10 mouse cellular contexts compared by ENCODE assay signal in the genomic region with DNA sequence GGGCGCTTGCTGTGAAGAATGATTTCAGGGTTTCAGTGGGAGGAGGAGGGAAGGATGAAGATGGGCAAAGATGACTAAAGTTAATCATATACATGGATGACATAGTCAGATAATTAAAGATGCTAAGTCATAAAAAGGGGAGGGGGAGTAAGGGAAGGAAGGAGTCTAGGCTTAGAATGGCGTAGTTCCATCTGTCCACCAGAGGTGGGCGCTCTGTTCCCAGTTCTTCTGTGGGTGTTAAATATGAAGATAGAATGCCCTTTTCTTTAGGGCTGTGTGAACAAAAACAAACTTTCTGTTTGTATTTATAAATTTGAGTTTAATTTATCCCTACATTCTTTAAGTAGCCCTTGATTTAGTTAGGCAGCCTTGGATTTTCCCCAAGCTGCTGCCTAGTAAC. TPM values are rescaled to one million over a fixed set of nuclear protein-coding genes. Genes with fewer than 3 reads are reported as not detected.
DNase-seq lines count a peak whose midpoint lies in the region; ATAC-seq and TF ChIP-seq lines count a peak whose summit lies in the region.
"Had no signal": no experiment of that assay in that cellular context is flagged by ENCODE, and none has a peak within 500 bp of the region (broad histone marks: within the 10 kb centered on the region; RNA-seq: fewer than 3 reads in every experiment).

No protein-coding gene starts in this region.

- DNase-seq in retina, postnatal 1 day, result peak; percentile 45
- DNase-seq in retina, embryonic 14.5 days (ENCODE audit: low spot score), result no peak
- peak; percentile 54 for DNase-seq in ZHBTc4 (ENCODE audit: low read depth, low spot score)
- peak; percentile 70 for DNase-seq in thymus, postnatal 4 days
- DNase-seq: right cerebral cortex, adult 18-20 months had no signal

- no peaks in the 10 kb centered on the region for H3K27me3 ChIP-seq in intestine, postnatal 0 days (replicated peaks; ENCODE audit: control insufficient read depth, insufficient read depth, low read length)
- no peaks in the 10 kb centered on the region for H3K27me3 ChIP-seq in intestine, embryonic 16.5 days (replicated peaks; ENCODE audit: control insufficient read depth, insufficient read depth, low read length)
- no peaks in the 10 kb centered on the region for H3K27me3 ChIP-seq in hindbrain, embryonic 13.5 days

- TF ChIP-seq CTCF in intestine, postnatal 0 days (IDR thresholded peaks at IDR 0.05; ENCODE audit: low read depth), result peak; percentile 62

- no peak for ATAC-seq in intestine, postnatal 0 days
- no peak for ATAC-seq in intestine, embryonic 16.5 days
- ATAC-seq in hindbrain, embryonic 13.5 days (ENCODE audit: low FRiP score), result no peak

- H3K9ac ChIP-seq in intestine, postnatal 0 days (ENCODE audit: low read depth, low read length), result no peak overlapping the region
- H3K9ac ChIP-seq in intestine, embryonic 16.5 days (ENCODE audit: low read depth, low read length), result no peak overlapping the region
- H3K9ac ChIP-seq in hindbrain, embryonic 13.5 days, result no peak overlapping the region

- no peaks in the 10 kb centered on the region for H3K9me3 ChIP-seq in intestine, postnatal 0 days (ENCODE audit: control insufficient read depth)
- no peaks in the 10 kb centered on the region for H3K9me3 ChIP-seq in intestine, embryonic 16.5 days (ENCODE audit: control insufficient read depth, low read length)
- H3K9me3 ChIP-seq in hindbrain, embryonic 13.5 days, result no peaks in the 10 kb centered on the region
- H3K9me3 ChIP-seq: heart, embryonic 10.5 days had no signal

- no peaks in the 10 kb centered on the region for H3K4me1 ChIP-seq in intestine, postnatal 0 days (replicated peaks; ENCODE audit: control insufficient read depth, insufficient read depth, low read length)
- peaks cover 5% of the 10 kb centered on the region; the same call in 1 of the 2 replicates for H3K4me1 ChIP-seq in intestine, embryonic 16.5 days (ENCODE audit: control insufficient read depth, insufficient read depth, low read length)
- H3K4me1 ChIP-seq in hindbrain, embryonic 13.5 days (replicated peaks), result peaks cover 60% of the 10 kb centered on the region

- no peaks in the 10 kb centered on the region for H3K36me3 ChIP-seq in intestine, postnatal 0 days (ENCODE audit: control insufficient read depth, insufficient read depth)
- peaks cover 2% of the 10 kb centered on the region; the same call in 1 of the 2 replicates for H3K36me3 ChIP-seq in intestine, embryonic 16.5 days (ENCODE audit: control insufficient read depth, insufficient read depth, low read length)
- H3K36me3 ChIP-seq in hindbrain, embryonic 13.5 days, result no peaks in the 10 kb centered on the region
- H3K36me3 ChIP-seq: heart, embryonic 10.5 days had no signal

- no peak overlapping the region for H3K4me2 ChIP-seq in intestine, postnatal 0 days (replicated peaks; ENCODE audit: low read depth)
- no peak overlapping the region for H3K4me2 ChIP-seq in intestine, embryonic 16.5 days (ENCODE audit: low read depth, low read length)
- no peak overlapping the region for H3K4me2 ChIP-seq in hindbrain, embryonic 13.5 days

- 85% methylated on average over 3 of the region's 3 CpGs for WGBS in intestine, postnatal 0 days
- WGBS in intestine, embryonic 16.5 days, result 80% methylated on average over 3 of the region's 3 CpGs
- WGBS in hindbrain, embryonic 13.5 days, result 84% methylated on average over 3 of the region's 3 CpGs

- no peak overlapping the region for H3K27ac ChIP-seq in intestine, postnatal 0 days (ENCODE audit: low read depth, low read length)
- no peak overlapping the region for H3K27ac ChIP-seq in intestine, embryonic 16.5 days (ENCODE audit: low read length)
- H3K27ac ChIP-seq in hindbrain, embryonic 13.5 days, result no peak overlapping the region
- H3K27ac ChIP-seq: heart, embryonic 10.5 days had no signal

- no peak overlapping the region for H3K4me3 ChIP-seq in intestine, postnatal 0 days (ENCODE audit: low read depth, low read length)
- no peak overlapping the region for H3K4me3 ChIP-seq in intestine, embryonic 16.5 days (ENCODE audit: low read length)
- no peak overlapping the region for H3K4me3 ChIP-seq in hindbrain, embryonic 13.5 days
- H3K4me3 ChIP-seq: heart, embryonic 10.5 days; myocyte had no signal

RNA-seq across cellular contexts. Expression of gene Evl, which starts 8.7 kb away (rescaled TPM):
- 18.0 and 20.5 TPM in 2 replicates for polyA plus RNA-seq in intestine, postnatal 0 days (2015; fragmentation: Nextera tagmentation; extraction: Ambion mirVana)
- 21.5 and 23.7 TPM in 2 replicates for polyA plus RNA-seq in intestine, embryonic 16.5 days (2015; fragmentation: Nextera tagmentation; extraction: Ambion mirVana)
- polyA plus RNA-seq in hindbrain, embryonic 13.5 days (2015; fragmentation: Nextera tagmentation; extraction: Ambion mirVana), result 205 and 206 TPM in 2 replicates
